Mouse (Mus musculus) thymus, adult 2 months (tissue): ENCODE measurements around the gene Fam76b.

ENCODE experiments used
- CTCF ChIP-seq: fragments of 200-500 bp; IDR thresholded peaks from 2 replicates; pipeline ENCODE4 v1.5.1; 2012; ENCODE audit warnings: mild to moderate bottlenecking, control low read depth, low read length, moderate library complexity, borderline replicate concordance; ENCODE audit not compliant: control insufficient read depth, poor library complexity, insufficient read depth; ENCODE audit errors: extremely low read depth
- POLR2A ChIP-seq: fragments of 200-500 bp; IDR thresholded peaks from 2 replicates; pipeline ENCODE4 v1.6.1; 2012; ENCODE audit warnings: mild to moderate bottlenecking, low read length, control low read depth, moderate library complexity; ENCODE audit not compliant: control insufficient read depth, poor library complexity, insufficient read depth; ENCODE audit errors: extremely low read depth

DNA sequence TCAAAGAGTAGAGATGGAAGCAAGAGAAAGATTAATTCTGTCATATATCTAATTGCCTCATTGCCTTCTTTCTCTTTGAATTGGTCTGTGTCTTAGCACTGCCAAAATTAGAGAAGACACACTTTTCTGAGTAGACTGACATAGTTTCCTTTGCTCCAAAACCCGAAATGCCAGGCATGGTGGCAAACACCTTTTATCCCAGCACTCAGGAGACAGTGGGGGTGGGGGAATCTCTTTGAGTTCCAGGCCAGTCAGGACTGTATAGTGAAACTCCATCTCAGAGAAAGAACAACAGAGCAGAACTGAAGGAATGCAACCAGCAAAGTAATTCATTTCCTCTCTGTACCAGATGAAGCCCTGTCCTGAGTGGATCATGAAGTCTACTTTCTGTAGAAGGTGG, 53.2 kb downstream of the Fam76b start:
- TF ChIP-seq CTCF, result no peak
- TF ChIP-seq POLR2A, result no peak
